Mouse (Mus musculus): ENCODE results near the gene Sgo2a.
"Not testable (repeated sequence)": the region's sequence is repeated elsewhere in the genome, so short reads cannot be mapped to it uniquely, and the experiment has no call there.

Sgo2a gene

DNA sequence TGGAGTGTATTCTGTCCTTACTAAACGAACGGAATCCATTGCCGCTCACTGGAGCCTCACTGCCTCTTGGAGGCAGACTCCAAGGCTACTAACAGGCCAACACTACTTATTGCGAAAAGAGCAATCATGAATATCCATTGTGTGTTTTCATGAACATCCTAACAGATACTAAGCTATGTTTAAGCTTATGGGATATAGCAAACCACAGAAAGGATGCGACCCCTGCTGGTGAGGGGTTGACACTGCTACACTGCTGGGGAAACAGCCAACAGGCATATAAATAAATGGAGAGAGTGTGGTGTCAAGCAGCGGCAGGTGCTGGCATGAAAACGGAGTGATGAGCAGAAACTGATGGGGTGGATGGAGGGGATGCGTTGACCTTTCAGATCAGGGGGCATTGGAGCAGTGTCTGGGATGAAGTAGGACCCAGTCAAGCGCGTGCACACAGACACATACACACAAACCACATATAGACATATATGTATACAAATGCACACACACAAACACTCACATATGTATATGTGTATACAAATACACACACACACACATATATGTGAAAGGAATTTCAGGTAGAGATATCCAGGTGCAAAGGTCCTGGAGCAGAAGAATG lies 35.5 kb downstream of the Sgo2a start:
- peak; percentile 20 to 36 for DNase-seq (ENCODE audit: low spot score in 2 of 2)

DNA sequence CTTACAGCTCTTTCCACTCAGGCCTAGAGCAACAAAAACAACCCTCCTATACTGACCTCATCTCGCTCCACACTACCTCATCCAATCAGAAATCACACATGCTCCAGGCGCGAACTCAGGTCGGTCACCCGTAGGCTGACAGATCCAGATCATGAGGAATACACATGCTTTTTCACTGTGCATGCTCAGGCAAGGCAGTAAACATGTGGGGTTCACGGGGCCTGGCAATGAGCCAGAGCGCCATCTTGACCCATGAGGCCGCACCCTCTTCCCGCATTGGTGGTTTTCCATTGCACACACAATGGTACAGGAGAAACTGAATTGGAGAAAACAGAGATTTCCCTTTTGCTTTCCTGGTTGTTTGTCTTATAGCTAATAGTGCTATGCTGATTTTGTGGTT lies 41.5 kb downstream of the Sgo2a start:
- DNase-seq (ENCODE audit: low spot score in 2 of 2), result not testable (repeated sequence)

DNA sequence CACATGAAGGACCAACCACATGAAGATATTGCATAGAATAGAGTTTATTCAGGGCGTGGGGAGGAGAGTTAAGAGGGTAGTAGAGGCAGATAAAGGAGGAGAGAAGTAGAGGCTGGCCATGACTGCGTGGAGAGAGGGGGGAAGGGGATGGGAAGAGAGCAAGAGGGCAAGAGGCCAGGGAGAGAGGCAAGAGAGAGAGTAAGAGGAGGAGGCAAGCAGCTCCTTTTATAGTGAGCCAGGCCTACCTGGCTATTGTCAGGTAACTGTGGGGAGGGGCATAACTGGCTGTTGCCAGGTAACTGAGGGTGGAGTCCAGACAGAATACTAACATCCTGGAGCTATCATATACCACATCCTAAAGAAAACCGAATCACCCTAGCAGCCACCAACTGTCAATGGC lies 49.3 kb downstream of the Sgo2a start:
- no peak for DNase-seq (ENCODE audit: low spot score in 2 of 2)

DNA sequence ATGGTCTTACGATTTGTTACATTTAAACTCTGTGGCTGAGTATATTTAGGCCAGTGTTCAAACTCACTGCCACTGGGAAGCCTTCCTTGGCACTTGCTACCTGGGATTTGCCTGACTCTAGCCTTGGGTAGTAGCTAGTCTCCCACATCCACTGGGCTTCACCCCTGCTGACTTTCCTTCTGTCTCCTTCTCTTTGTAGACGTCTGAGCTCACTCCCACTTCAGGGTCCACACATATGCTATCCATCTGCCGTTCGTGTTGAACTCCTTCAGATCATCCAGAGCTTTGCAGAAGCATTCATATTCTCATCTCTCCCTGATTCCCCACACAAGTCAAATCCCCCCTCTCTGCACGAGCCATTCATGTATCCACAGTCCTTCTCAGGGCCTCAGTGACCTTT lies 49.8 kb downstream of the Sgo2a start:
- peak in 1 of 2 experiments; percentile 21 for DNase-seq (ENCODE audit: low spot score in 2 of 2)

DNA sequence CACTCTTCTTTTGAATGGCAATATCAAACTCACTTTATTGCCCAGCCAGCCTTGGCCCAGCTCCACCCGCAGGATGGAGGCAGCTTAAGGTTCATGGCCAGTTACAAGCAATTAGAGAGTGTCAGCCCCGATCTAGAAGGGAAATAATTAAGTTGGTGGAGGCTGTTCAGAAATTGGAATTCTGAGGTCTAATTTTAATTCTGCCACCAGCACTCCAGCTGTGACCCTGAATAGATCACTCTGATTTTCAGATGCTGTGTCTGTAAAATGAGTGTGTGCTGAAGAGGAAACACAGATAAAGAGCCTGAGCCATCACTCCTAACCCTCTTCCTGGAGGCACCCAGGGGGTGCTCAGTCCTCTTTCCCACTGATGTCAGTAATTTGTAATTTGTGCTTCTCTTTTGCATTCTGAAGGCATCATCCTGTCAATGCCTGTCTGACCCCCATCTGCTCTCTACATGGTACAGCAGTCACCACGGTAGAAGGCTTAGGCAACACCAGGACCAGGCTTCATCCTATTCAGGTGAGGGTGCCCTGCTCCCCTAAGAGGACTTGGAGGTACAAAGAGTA lies 51.0 kb downstream of the Sgo2a start:
- DNase-seq (ENCODE audit: low spot score in 2 of 2), result no peak

DNA sequence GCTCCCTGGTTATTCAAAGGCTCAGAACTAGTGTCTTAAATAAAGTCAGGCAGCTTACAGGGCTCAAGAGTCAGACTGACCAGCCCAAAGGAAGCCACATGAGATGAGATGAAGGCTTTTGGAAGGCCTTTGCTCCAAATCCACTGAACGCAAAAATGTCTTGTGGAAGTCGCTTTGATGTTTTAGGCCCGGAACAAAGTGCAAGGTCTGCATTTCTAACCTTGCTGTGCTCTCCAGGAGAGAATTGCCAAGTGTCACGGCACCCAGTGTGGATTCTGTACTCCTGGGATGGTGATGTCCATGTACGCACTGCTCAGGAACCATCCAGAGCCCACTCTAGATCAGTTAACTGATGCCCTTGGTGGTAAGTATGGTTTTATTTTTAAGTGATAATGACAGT lies 53.4 kb downstream of the Sgo2a start:
- no peak for DNase-seq (ENCODE audit: low spot score in 2 of 2)

DNA sequence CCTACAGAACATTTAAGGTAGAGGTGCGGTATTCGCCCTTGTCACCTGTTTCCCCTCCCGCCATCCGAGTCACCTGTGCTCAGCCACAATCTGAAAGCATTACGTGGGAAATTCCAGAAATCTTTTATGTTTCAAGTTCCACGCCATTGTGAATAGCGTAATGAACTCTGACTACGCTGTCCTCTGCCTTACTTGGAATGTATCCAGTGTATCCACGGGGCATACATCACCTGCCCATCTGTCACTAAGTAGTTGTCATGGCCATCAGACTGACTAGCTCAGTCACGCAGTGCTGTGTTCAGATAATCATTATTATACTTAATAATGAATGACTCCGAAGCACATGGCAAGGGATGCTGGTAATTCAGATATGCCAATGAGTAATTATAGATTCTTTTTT lies 59.8 kb downstream of the Sgo2a start:
- DNase-seq (ENCODE audit: low spot score in 2 of 2), result no peak

DNA sequence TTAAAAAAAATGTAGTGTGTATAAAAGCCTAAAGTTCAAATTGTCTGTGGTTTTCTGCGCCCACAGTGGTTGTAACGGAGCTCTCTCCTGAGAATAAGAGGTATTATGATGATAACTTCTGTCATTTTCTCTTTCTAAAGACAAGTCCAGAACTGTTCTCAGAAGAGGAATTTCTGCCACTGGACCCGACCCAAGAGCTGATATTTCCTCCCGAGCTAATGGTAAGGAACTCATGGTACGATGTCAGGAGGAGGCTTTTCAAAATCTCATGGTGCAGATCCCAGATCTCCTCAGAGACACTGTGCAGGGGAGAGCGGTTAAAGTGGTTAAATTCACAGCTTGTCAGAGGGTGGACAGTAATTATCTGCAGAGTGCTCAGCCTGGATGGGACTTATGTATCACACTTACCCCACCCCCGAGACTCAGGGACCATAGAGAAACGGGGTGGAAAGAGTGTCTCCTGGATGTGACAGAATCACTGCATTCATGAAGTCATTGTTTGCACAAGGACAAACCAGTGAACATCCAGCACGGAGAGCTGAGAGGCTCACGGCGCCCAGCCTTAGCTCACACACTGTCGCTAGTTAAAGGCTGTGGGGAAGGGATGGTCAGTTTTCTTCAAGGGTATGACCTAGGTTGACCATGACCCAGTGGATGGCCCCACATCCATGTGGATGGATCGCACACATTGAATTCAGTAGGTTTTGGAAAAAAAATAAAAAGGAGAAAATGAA lies 60.5 kb downstream of the Sgo2a start:
- DNase-seq (ENCODE audit: low spot score in 2 of 2), result no peak

DNA sequence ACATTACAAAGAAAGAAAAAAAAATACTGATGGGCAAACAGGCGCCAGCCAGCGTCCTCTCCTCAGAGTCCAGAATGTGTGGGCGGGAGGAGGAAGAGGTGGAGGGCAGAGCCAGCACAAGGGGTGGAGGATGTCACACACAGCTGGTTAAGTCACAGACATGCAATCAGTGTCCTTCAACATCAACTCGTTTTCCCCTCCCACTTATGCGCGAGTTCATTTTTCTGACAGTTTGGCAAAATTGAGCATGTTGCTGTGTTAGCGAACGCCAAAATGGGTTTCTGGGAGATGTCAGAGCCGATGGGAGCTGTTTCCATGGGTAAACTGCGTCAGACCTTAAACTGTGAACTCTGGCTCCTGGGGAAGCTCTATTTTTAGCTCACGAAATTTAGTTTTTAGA lies 61.2 kb downstream of the Sgo2a start:
- DNase-seq (ENCODE audit: low spot score in 2 of 2), result no peak

DNA sequence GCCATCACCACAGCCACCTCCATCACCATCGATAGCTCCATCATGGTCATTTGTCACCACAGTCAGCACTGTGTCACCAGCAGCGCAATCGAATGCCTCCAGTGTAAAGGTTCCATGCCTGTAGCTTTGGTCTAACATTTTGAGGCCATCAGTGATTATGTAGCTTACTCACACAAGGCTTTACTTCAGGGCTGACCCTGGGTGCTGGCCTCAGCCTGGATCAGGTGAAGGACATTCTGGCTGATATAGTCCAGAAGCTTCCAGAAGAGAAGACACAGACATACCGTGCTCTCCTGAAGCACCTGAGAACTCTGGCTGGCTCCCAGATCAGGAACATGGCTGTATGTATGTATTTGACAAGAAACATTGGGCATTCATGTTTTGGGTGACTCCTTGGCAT lies 63.1 kb downstream of the Sgo2a start:
- DNase-seq (ENCODE audit: low spot score in 2 of 2), result no peak

DNA sequence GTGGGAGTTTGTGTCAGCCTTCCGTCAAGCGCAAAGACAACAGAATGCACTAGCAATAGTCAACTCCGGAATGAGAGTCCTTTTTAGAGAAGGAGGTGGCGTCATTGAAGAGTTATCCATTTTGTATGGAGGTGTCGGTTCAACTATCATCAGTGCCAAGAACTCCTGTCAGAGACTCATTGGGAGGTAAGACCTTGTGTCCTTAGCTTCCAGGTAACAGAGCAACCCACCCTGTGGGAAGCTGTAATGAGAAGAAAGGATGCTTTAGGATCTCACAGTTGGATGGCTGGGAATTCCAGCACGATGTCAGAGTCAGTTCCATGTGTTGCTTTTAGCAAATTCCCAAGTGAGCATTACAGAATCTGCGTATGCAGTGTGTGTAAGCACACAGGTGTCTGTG lies 66.4 kb downstream of the Sgo2a start:
- DNase-seq (ENCODE audit: low spot score in 2 of 2), result no peak

DNA sequence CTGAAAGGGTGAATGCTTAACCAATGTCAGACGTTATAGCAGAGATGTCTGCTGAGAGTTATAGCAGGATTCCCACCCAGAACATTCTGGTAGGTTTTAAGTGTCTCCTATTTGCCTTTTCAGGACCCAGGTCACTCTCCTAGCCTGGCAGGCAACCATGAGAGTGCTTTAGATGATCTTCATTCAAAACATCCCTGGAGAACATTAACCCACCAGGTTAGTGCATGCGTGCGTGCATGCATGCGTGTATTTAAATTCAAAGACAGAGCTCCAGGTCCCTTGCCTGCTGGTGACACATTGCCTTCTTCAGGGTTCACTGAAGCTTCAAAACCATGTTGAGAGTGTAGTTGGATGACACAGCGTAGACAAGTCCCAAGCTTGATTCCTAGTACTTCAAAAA lies 69.4 kb downstream of the Sgo2a start:
- no peak for DNase-seq (ENCODE audit: low spot score in 2 of 2)

DNA sequence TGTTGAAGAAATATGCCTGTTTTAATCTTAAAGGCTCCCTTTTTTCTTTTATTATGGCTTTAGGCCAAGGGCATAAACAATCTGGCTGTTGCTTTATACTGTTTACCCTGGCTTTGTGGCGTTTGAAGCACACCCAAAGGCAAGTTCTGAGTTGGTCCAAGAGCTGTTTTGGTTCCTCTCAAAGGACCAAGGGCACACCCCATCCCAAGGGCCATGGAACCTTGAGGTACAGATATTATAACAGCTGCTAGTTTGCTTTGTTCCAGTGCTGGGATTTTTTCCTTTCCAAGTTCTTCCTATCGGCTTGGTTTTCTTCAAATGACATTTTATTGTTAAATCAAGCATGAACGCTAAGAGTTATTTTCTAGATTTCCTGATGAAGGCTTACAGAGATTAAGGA lies 69.8 kb downstream of the Sgo2a start:
- no peak for DNase-seq (ENCODE audit: low spot score in 2 of 2)

DNA sequence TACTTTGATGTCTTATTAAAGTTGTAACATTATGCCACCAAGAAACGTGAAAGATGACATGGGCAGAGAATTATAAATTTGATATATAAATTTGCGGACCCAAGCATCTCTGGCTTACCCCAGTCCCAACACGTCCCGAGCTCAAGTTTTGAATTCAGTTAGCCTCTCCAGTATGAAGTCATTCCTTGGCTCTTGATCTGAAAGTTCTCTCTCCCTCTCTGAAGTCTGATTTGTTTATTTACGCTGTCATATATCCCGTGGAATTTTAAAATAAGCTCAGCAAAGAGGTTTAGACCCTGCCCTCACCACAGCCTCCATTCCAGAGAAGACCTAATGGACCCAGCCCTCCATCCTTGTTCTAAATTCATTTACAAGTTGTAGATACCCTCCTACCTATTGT lies 73.4 kb downstream of the Sgo2a start:
- no peak for DNase-seq (ENCODE audit: low spot score in 2 of 2)

DNA sequence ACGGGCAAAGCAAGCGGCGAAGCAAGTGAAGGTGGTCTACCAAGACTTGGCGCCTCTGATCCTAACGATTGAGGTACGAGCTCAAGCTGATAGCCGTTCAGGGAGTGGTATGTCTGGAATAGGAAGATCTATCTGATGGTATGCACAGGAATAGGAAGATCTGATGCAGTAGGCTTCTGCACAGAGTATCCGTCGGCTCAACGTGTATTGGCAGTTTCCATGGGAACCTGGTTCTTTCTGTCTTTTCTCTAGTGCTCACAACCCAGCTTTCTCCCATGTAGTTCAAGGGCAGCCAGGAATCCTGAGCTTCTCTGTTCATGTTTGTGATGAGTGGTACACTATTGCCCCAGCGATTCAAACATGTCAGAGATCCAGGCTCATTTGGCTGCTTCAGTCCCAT lies 74.3 kb downstream of the Sgo2a start:
- peak in 1 of 2 experiments; percentile 20 for DNase-seq (ENCODE audit: low spot score in 2 of 2)

DNA sequence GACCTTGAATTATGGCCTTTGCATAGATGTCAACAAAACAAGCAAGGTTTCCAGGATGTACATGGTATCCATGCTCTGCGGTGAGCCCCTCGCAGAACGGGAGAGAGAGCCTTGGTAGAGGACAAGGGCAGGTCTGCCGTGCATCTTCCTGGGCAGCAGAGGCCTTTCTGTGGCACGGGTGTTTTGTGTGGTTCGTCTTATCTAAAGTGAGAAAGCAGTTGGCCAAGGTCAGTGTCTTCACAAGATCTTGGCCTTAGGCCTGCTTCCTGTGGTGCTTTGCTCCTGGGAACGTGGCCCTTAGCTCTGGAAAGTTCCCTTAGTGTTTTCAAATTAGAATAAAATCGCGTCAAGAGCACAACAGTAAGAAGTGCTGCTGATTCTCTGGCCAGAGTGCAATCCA lies 75.2 kb downstream of the Sgo2a start:
- DNase-seq (ENCODE audit: low spot score in 2 of 2), result no peak

DNA sequence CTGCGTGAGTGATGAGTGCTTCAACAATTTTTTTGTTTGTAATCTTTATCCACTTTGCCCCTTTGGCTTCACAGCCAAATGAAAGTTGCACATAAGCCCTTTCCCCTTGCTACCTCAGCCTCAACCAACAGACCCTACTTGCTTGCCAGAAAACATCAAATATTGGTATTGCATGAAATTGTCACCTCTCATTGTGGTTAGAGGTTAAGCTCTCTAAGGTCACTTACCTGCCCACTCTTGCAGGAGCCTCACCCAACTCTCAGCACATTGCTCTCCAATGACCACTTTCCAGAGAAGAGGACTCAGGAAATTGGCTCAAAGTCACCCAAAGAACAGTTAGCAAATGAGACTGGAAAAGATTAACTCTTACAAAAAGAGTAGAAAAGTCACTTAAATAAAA lies 75.7 kb downstream of the Sgo2a start:
- DNase-seq (ENCODE audit: low spot score in 2 of 2), result no peak

DNA sequence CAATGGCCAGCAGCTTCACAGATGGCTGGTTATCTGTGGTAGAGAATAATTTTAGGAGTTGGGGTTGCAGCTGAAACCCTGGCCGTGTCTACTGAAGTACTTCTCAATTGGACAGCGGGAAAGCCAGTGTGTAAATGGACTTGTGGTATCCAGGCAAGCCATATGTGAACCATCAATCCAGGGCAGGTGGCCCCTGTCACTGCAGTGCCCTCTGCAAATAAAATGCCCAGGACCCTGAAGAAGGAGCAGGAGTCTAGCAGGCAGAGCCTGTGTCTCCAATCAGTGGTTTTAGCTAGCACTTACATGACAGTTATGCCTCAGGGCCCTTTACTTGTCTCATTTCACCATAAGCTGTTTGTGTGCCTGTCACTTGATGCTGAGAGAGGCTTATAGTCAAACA lies 76.6 kb downstream of the Sgo2a start:
- no peak for DNase-seq (ENCODE audit: low spot score in 2 of 2)

DNA sequence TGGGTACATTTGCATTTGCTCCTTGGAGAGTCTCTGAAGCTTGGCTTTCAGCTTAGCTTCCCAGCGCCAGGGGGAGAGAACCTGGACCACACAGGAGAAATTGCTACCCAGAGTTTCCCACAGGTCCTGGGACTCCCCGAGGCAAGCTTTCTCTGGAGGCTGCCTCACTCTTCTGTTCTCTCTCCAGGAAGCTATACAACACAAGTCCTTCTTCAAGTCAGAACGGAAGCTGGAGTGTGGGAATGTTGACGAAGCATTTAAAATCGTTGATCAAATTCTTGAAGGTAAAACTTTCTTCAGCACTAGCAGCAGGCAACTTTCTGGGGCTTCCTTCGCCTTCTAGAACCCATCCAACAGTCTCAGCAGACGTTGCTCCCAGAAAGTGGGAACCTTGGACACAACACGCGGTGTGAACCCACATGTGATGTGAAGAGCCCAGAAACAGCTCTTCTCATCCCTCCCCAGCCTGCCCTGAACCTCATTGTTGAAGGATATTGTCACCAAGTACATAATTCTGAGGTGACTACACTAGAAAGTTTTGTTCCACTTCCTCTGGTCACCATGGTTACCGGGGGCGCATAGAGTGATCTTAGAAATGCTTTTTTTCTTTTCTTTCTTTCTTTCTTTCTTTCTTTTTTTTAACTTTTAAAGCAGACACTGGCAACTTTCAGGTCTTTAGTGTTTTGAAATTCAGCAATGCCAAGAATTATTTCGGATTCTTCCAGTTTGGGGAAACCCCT lies 77.4 kb downstream of the Sgo2a start:
- no peak for DNase-seq (ENCODE audit: low spot score in 2 of 2)

DNA sequence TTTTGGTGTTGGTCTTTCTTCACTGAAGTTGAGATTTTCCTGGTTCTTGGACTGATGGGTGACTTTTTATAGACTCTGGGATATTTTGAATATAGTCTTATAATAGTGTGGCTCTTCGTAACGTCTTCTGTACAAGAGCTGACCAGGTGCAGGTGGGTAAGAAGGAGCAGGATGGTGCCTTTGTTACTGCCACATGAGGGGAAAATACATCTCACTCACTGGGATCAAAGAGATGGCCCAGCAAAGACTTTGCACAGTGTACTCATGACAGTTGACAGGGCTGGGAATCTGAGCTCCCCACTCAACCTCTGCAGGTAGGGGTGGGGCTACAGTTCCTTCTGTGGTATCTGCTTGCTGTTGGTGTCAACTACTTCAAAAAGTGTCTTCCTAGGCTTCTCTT lies 78.5 kb downstream of the Sgo2a start:
- no peak for DNase-seq (ENCODE audit: low spot score in 2 of 2)

All from frontal cortex, postnatal 36 days (tissue).